Mouse (Mus musculus) liver (tissue): ENCODE results near the gene Thumpd3.

Experiments
- DNase-seq: peaks from one replicate; pipeline ENCODE4 v3.0.0-alpha.2; 2020; ENCODE audit warnings: mixed read lengths

Gene Thumpd3

GRCm38 (mm10) chr6:113037946-113038734 is 7.9 kb upstream of the Thumpd3 start:
- peak; percentile 65 for DNase-seq

GRCm38 (mm10) chr6:113038735-113039058 is 7.3 kb upstream of the Thumpd3 start:
- no peak for DNase-seq

- no peak for DNase-seq
Observed at GRCm38 (mm10) chr6:113040319-113040718, 5.7 kb upstream of the Thumpd3 start.

GRCm38 (mm10) chr6:113041215-113041990 is 4.6 kb upstream of the Thumpd3 start:
- DNase-seq, result peak; percentile 4

GRCm38 (mm10) chr6:113045575-113045974 is 450 bp upstream of the Thumpd3 start:
- DNase-seq, result no peak

- peak; percentile 32 for DNase-seq
Observed at GRCm38 (mm10) chr6:113047016-113047746, 1.2 kb downstream of the Thumpd3 start.

GRCm38 (mm10) chr6:113048371-113048770 is 2.3 kb downstream of the Thumpd3 start:
- DNase-seq, result no peak

- no peak for DNase-seq
Observed at GRCm38 (mm10) chr6:113049159-113049558, 3.1 kb downstream of the Thumpd3 start.

GRCm38 (mm10) chr6:113052972-113053371 is 6.9 kb downstream of the Thumpd3 start:
- DNase-seq, result no peak

- DNase-seq, result no peak
Observed at GRCm38 (mm10) chr6:113054552-113055107, 8.6 kb downstream of the Thumpd3 start.

GRCm38 (mm10) chr6:113060892-113061563 is 15.0 kb downstream of the Thumpd3 start:
- no peak for DNase-seq

GRCm38 (mm10) chr6:113062253-113062652 is 16.2 kb downstream of the Thumpd3 start:
- DNase-seq, result no peak

GRCm38 (mm10) chr6:113063363-113063762 is 17.3 kb downstream of the Thumpd3 start:
- no peak for DNase-seq

GRCm38 (mm10) chr6:113065186-113065585 is 19.2 kb downstream of the Thumpd3 start:
- no peak for DNase-seq

- DNase-seq, result no peak
Observed at GRCm38 (mm10) chr6:113069154-113069553, 23.1 kb downstream of the Thumpd3 start.

- DNase-seq, result no peak
Observed at GRCm38 (mm10) chr6:113075261-113075660, 29.2 kb downstream of the Thumpd3 start.

- peak; percentile 95 for DNase-seq
Observed at GRCm38 (mm10) chr6:113076012-113076685, 30.1 kb downstream of the Thumpd3 start.

GRCm38 (mm10) chr6:113076686-113077516 is 30.9 kb downstream of the Thumpd3 start, which contains the start of gene Setd5:
Setd5 (plus strand) TSS chr6:113077365.
- peak; percentile 97 for DNase-seq

GRCm38 (mm10) chr6:113077569-113078030 is 31.6 kb downstream of the Thumpd3 start:
- DNase-seq, result no peak

- peak; percentile 75 for DNase-seq
Observed at GRCm38 (mm10) chr6:113078031-113078721, 32.2 kb downstream of the Thumpd3 start.
